Mouse (Mus musculus): ENCODE results near the gene Zdhhc18. TPM values are rescaled to one million over a fixed set of nuclear protein-coding genes. Genes with fewer than 3 reads are reported as not detected.
A peak's percentile ranks its signal among the peaks of the same experiment; 100 is the strongest.

Zdhhc18 gene
- total RNA-seq, 2 experiments from 2014 or later = 37.6 to 40.6 TPM

GRCm38 (mm10) chr4:133574843-133575202 lies 75.1 kb downstream of the Zdhhc18 start:
- no peak for DNase-seq (ENCODE audit: low spot score in 2 of 2)
- intact Hi-C loops (cut with DNase I) = no loop called here

GRCm38 (mm10) chr4:133574070-133574842 lies 75.7 kb downstream of the Zdhhc18 start, which contains the start of gene Gpatch3:
Gene Gpatch3 (plus strand): TSS chr4:133574745.
- peak; percentile 89 to 90 for DNase-seq (ENCODE audit: low spot score in 2 of 2)
- intact Hi-C loops (cut with DNase I) = no loop called here

GRCm38 (mm10) chr4:133570066-133570466 lies 79.9 kb downstream of the Zdhhc18 start:
- DNase-seq (ENCODE audit: low spot score in 2 of 2) = no peak
- intact Hi-C loops (cut with DNase I) = no loop called here

GRCm38 (mm10) chr4:133569291-133570065 lies 80.5 kb downstream of the Zdhhc18 start:
- intact Hi-C loops (cut with DNase I) = no loop called here
- DNase-seq (ENCODE audit: low spot score in 2 of 2) = no peak

GRCm38 (mm10) chr4:133567251-133567650 lies 82.7 kb downstream of the Zdhhc18 start:
- intact Hi-C loops (cut with DNase I) = no loop called here
- no peak for DNase-seq (ENCODE audit: low spot score in 2 of 2)

GRCm38 (mm10) chr4:133563123-133563571 lies 86.8 kb downstream of the Zdhhc18 start:
- intact Hi-C loops (cut with DNase I) = no loop called here
- DNase-seq (ENCODE audit: low spot score in 2 of 2) = no peak

- intact Hi-C loops (cut with DNase I) = no loop called here
- no peak for DNase-seq (ENCODE audit: low spot score in 2 of 2)
Observed at GRCm38 (mm10) chr4:133561622-133562021, 88.3 kb downstream of the Zdhhc18 start.

- intact Hi-C loops (cut with DNase I) = no loop called here
- DNase-seq (ENCODE audit: low spot score in 2 of 2) = no peak
Observed at GRCm38 (mm10) chr4:133559846-133560245, 90.1 kb downstream of the Zdhhc18 start.

GRCm38 (mm10) chr4:133557041-133557717 lies 92.8 kb downstream of the Zdhhc18 start:
- DNase-seq (ENCODE audit: low spot score in 2 of 2) = no peak
- intact Hi-C loops (cut with DNase I) = no loop called here

Small RNA genes lying within 50 kb of the gene (microRNA-seq; reads per million reads assigned to microRNA genes)
- not detected for gene Gm23158

Other genes starting within 250 kb of the Zdhhc18 start
- not detected for gene Tent5b, start 170.0 kb downstream of the Zdhhc18 start, total RNA-seq (2021)
- 100 to 1,000 TPM; 168 to 210 TPM for gene Trnp1, start 151.6 kb downstream of the Zdhhc18 start, total RNA-seq (2021)
- gene Kdf1, start 131.2 kb downstream of the Zdhhc18 start, total RNA-seq (2021) = not detected
- 100 to 1,000 TPM; 139 to 143 TPM for gene Nudc, start 104.2 kb downstream of the Zdhhc18 start, total RNA-seq (2021)
- not detected for gene Nr0b2, start 96.8 kb downstream of the Zdhhc18 start, total RNA-seq (2021)
- 10 to 100 TPM in 1 of 2 experiments, 1 to 10 TPM in 1; 9.2 to 10.3 TPM for gene Gpatch3, start 75.4 kb downstream of the Zdhhc18 start, total RNA-seq (2021)
- gene Gpn2, start 65.8 kb downstream of the Zdhhc18 start, total RNA-seq (2021) = 10 to 100 TPM in 1 of 2 experiments, 1 to 10 TPM in 1; 9.5 to 10.7 TPM
- 1 to 10 TPM; 1.9 to 2.5 TPM for gene Sfn, start 48.0 kb downstream of the Zdhhc18 start, total RNA-seq (2021)
- gene Pigv, start 22.5 kb upstream of the Zdhhc18 start, total RNA-seq (2021) = 1 to 10 TPM; 8.3 to 9.6 TPM
- gene Arid1a, start 106.6 kb upstream of the Zdhhc18 start, total RNA-seq (2021) = 10 to 100 TPM; 76.5 to 96.1 TPM
- gene Rps6ka1, start 237.6 kb upstream of the Zdhhc18 start, total RNA-seq (2021) = 10 to 100 TPM in 1 of 2 experiments, 1 to 10 TPM in 1; 9.9 to 13.6 TPM

Data from left cerebral cortex, postnatal 36 days (tissue).